Comparison of ENCODE assay signal across 8 mouse cellular contexts in genomic region chrX:57053993-57054385, GRCm38 (mm10). TPM values are rescaled to one million over a fixed set of nuclear protein-coding genes. Genes with fewer than 3 reads are reported as not detected.
DNase-seq lines count a peak whose midpoint lies in the region; ATAC-seq and TF ChIP-seq lines count a peak whose summit lies in the region.

No protein-coding gene starts in this region.

- no peak for TF ChIP-seq CTCF in embryonic fibroblast, embryonic 13.5 days (IDR thresholded peaks at IDR 0.05; ENCODE audit: borderline replicate concordance, insufficient read depth, low read length)
- TF ChIP-seq CTCF in small intestine, adult 2 months (IDR thresholded peaks at IDR 0.05; ENCODE audit: extremely low read depth, insufficient read length, insufficient replicate concordance, low read depth, low read length), result no peak

- no peaks in the 10 kb centered on the region for H3K27me3 ChIP-seq in lung, embryonic 16.5 days (ENCODE audit: control insufficient read depth, insufficient read depth, low read depth, low read length)
- H3K27me3 ChIP-seq in limb, embryonic 13.5 days, result no peaks in the 10 kb centered on the region
- H3K27me3 ChIP-seq in small intestine, adult 2 months (ENCODE audit: control insufficient read depth, insufficient read depth, low read length), result no peaks in the 10 kb centered on the region

- no peaks in the 10 kb centered on the region; the same call in 1 of the 2 replicates for H3K36me3 ChIP-seq in lung, embryonic 16.5 days (ENCODE audit: control insufficient read depth, insufficient read depth, low read length)
- H3K36me3 ChIP-seq in limb, embryonic 13.5 days, result peaks cover 18% of the 10 kb centered on the region
- peaks cover 5% of the 10 kb centered on the region; the same call in 1 of the 2 replicates for H3K36me3 ChIP-seq in small intestine, adult 2 months (ENCODE audit: control insufficient read depth, insufficient read depth, low read length)

- peak; percentile 11; the same call in 1 of the 2 replicates for ATAC-seq in lung, embryonic 16.5 days (ENCODE audit: low read depth)
- no peak; the same call in 1 of the 2 replicates for ATAC-seq in limb, embryonic 13.5 days (ENCODE audit: low FRiP score, low read depth)

- H3K9ac ChIP-seq in lung, embryonic 16.5 days (ENCODE audit: low read length), result peak overlapping the region; percentile 73
- peak overlapping the region; percentile 73 for H3K9ac ChIP-seq in limb, embryonic 13.5 days

- H3K4me1 ChIP-seq in lung, embryonic 16.5 days (replicated peaks; ENCODE audit: control insufficient read depth, insufficient read depth, low read length), result no peaks in the 10 kb centered on the region
- H3K4me1 ChIP-seq in embryonic fibroblast, embryonic 13.5 days (ENCODE audit: control insufficient read depth, insufficient read depth, low read length), result no peaks in the 10 kb centered on the region
- no peaks in the 10 kb centered on the region for H3K4me1 ChIP-seq in limb, embryonic 13.5 days
- no peaks in the 10 kb centered on the region for H3K4me1 ChIP-seq in small intestine, adult 2 months (ENCODE audit: control insufficient read depth, insufficient read depth, insufficient read length, low read length)

- no peak for TF ChIP-seq POLR2A in embryonic fibroblast, embryonic 13.5 days (IDR thresholded peaks at IDR 0.05; ENCODE audit: low read depth, low read length)
- no peak for TF ChIP-seq POLR2A in small intestine, adult 2 months (IDR thresholded peaks at IDR 0.05; ENCODE audit: low read depth, low read length)

- no peaks in the 10 kb centered on the region for H3K9me3 ChIP-seq in lung, embryonic 16.5 days (ENCODE audit: control insufficient read depth, low read length)
- no peaks in the 10 kb centered on the region for H3K9me3 ChIP-seq in limb, embryonic 13.5 days

- peak overlapping the region; percentile 64 for H3K4me3 ChIP-seq in lung, embryonic 16.5 days (ENCODE audit: low read length)
- H3K4me3 ChIP-seq in embryonic fibroblast, embryonic 13.5 days (ENCODE audit: insufficient read depth, low read length), result peak overlapping the region; percentile 62
- peak overlapping the region; percentile 53 for H3K4me3 ChIP-seq in limb, embryonic 13.5 days
- peak overlapping the region; percentile 92 for H3K4me3 ChIP-seq in small intestine, adult 2 months (ENCODE audit: low read depth, low read length)

- 21% methylated on average over 11 of the region's 11 CpGs for WGBS in lung, embryonic 16.5 days
- 28% methylated on average over 11 of the region's 11 CpGs for WGBS in limb, embryonic 13.5 days
- WGBS in small intestine, adult 2 months, result 14% methylated on average over 11 of the region's 11 CpGs

- peak overlapping the region; percentile 39; the same call in 1 of the 2 replicates for H3K27ac ChIP-seq in lung, embryonic 16.5 days (ENCODE audit: low read length)
- no peak overlapping the region for H3K27ac ChIP-seq in embryonic fibroblast, embryonic 13.5 days (ENCODE audit: insufficient read depth, low read length)
- no peak overlapping the region; the same call in 1 of the 2 replicates for H3K27ac ChIP-seq in limb, embryonic 13.5 days
- H3K27ac ChIP-seq in small intestine, adult 2 months (ENCODE audit: insufficient read depth, low read depth, low read length), result peak overlapping the region; percentile 66; the same call in 1 of the 2 replicates

- H3K4me2 ChIP-seq in lung, embryonic 16.5 days (ENCODE audit: low read depth, low read length), result peak overlapping the region; percentile 60
- peak overlapping the region; percentile 64 for H3K4me2 ChIP-seq in limb, embryonic 13.5 days (replicated peaks)

- no peak for DNase-seq in lung, adult 18-20 months
- no peak for DNase-seq in yolk sac, embryonic 10.5 days (ENCODE audit: low spot score)
- no peak for DNase-seq in natural killer cell, adult 2 months (ENCODE audit: low spot score in 2 of 2)
- no peak for DNase-seq in Muller cell, postnatal 12 days (ENCODE audit: inconsistent ontology term)

RNA-seq across cellular contexts. Expression of gene Htatsf1, which starts 0.6 kb away (rescaled TPM):
- 63.9 and 68.3 TPM in 2 replicates for polyA plus RNA-seq in lung, embryonic 16.5 days (2015; fragmentation: Nextera tagmentation; extraction: Ambion mirVana)
- 37.0 and 49.5 TPM in 2 replicates for polyA plus RNA-seq in embryonic fibroblast, embryonic 13.5 days (2011; ENCODE audit: insufficient read length, low read depth, missing spikeins)
- polyA plus RNA-seq in limb, embryonic 13.5 days (2015; fragmentation: Nextera tagmentation; extraction: Ambion mirVana), result 89.8 and 91.4 TPM in 2 replicates
- 5.3 and 7.4 TPM in 2 replicates for polyA plus RNA-seq in small intestine, adult 2 months (2012; rRNA removed)

RNA-seq across cellular contexts. Expression of gene Brs3, which starts 11.1 kb away (rescaled TPM):
- polyA plus RNA-seq in lung, embryonic 16.5 days (2015; fragmentation: Nextera tagmentation; extraction: Ambion mirVana), result not detected in 2 replicates
- polyA plus RNA-seq in embryonic fibroblast, embryonic 13.5 days (2011; ENCODE audit: insufficient read length, low read depth, missing spikeins), result not detected in 2 replicates
- polyA plus RNA-seq in limb, embryonic 13.5 days (2015; fragmentation: Nextera tagmentation; extraction: Ambion mirVana), result not detected in 2 replicates
- not detected in 2 replicates for polyA plus RNA-seq in small intestine, adult 2 months (2012; rRNA removed)

RNA-seq across cellular contexts. Expression of gene Vgll1, which starts 33.9 kb away (rescaled TPM):
- 0.23 TPM in 1 of 2 replicates, not detected in the other for polyA plus RNA-seq in lung, embryonic 16.5 days (2015; fragmentation: Nextera tagmentation; extraction: Ambion mirVana)
- not detected in 2 replicates for polyA plus RNA-seq in embryonic fibroblast, embryonic 13.5 days (2011; ENCODE audit: insufficient read length, low read depth, missing spikeins)
- polyA plus RNA-seq in limb, embryonic 13.5 days (2015; fragmentation: Nextera tagmentation; extraction: Ambion mirVana), result 0.69 and 0.70 TPM in 2 replicates
- not detected in 2 replicates for polyA plus RNA-seq in small intestine, adult 2 months (2012; rRNA removed)

Comparison
In these comparisons a context has a peak if more than half of its experiments do, and no peak if none do; other contexts are left out.
1. H3K27ac ChIP-seq: peak in lung, embryonic 16.5 days (single experiment) and small intestine, adult 2 months (single experiment); none in embryonic fibroblast, embryonic 13.5 days (single experiment) and limb, embryonic 13.5 days (single experiment).
2. Peak in every context shown above with its lines, with median percentiles within 50 percentile points of each other: H3K4me3 ChIP-seq.